Mouse (Mus musculus): ENCODE results near the gene Rtn2. TPM values are rescaled to one million over a fixed set of nuclear protein-coding genes. Genes with fewer than 3 reads are reported as not detected.

Gene Rtn2
- polyA plus RNA-seq, 1 experiment from 2014 or later, result 67.8 TPM

DNA sequence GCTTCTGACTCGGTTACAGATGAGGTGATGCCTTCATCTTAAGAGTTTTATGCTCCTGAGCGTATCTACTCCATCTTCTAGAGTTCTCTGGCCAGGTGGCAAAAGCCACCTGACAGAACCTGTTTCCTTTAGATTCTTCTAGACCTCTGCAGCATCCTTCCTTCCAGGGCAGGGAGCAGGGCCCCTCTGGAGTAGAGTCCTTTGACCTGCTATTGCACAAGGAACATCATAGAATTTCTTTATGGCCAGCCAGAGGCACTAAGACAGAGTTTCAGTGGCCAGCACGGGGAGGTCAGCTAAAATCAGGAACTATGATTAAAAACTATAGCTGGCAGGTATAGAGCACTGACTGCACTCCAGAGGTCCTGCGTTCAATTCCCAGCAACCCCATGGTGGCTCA lies 30.3 kb upstream of the Rtn2 start:
- WGBS, result 87% methylated on average over 4 of the region's 4 CpGs
- Histone ChIP-seq H3K27ac (no peak overlapping the region), H3K4me3 (no peak overlapping the region), H3K36me3 (peaks cover 31% of the 10 kb centered on the region), H3K4me1 (replicated peaks) (no peaks in the 10 kb centered on the region), H3K27me3 (ENCODE audit: insufficient read depth, poor library complexity, severe bottlenecking) (no peaks in the 10 kb centered on the region), H3K9me3 (0 out of 2 replicates have a peak, but pooled peaks cover 3% of the 10 kb centered on the region)
- no peak for DNase-seq (ENCODE audit: low spot score)

DNA sequence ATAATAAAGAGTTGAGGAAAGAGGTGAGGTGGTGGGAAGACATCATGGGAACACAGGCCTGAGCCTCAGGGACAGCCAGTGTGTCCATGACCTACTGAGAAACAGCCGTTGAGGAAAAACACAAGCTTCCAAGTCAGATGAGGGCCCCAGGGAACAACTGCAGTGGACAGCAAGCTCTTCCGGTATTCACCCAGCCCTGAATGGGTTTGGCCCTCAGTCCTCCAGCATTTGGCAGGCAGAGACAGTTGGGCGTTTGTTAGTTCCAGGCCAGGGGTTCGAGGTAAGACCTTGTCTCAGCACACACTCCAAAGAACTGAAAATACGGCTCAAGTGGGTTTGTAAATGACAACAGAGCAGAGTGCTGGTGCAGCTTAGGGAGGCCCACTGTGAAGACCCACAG lies 29.0 kb upstream of the Rtn2 start:
- Histone ChIP-seq H3K4me1 (replicated peaks) (peaks cover 4% of the 10 kb centered on the region; the same call in 1 of the 2 replicates), H3K27ac (no peak overlapping the region), H3K36me3 (peaks cover 38% of the 10 kb centered on the region), H3K27me3 (ENCODE audit: insufficient read depth, poor library complexity, severe bottlenecking) (no peaks in the 10 kb centered on the region), H3K4me3 (no peak overlapping the region), H3K9me3 (no peaks in the 10 kb centered on the region)
- 68% methylated on average over 5 of the region's 5 CpGs for WGBS
- DNase-seq (ENCODE audit: low spot score), result no peak

DNA sequence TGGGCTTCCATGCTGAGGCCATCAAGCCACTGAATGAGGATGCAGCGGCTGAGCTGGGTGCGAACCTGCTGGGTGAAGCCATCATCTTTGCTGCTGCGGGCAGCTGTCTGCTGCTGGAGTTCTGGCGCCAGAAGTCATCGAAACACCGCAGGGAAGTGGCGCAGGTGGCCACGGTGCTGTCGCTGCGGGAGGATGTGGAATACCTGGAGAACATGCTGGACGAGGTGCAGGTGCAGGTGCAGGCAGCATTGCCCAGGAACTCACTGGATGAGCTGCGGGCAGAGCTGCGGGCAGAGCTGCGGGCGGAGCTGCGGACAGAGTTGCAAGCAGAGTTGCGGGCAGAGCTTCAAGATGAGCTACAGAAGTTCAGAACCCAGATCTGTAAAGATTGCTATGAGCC lies 27.0 kb upstream of the Rtn2 start:
- H3K4me1 ChIP-seq (replicated peaks), result peaks cover 4% of the 10 kb centered on the region; the same call in 1 of the 2 replicates
- DNase-seq (ENCODE audit: low spot score), result no peak

DNA sequence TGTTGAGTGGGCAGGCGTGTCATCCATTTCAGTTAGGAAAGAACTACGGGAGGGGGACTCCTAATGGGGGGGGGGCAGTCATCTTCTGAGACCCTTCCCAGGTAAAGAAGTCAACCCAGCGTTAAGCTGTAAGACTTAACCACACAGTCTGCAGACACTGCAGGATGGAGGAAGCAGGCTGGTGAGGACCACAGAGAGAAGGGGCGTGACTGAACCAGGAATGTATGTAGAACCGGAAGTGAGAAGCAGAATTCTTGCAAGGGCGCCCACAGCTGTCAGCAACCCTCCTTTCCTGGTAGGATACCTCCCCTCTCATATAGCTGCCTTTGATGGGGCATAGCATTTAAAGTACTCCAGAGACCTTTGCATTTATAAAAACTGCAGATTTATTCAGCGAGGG lies 25.9 kb upstream of the Rtn2 start:
- peaks cover 4% of the 10 kb centered on the region; the same call in 1 of the 2 replicates for H3K4me1 ChIP-seq (replicated peaks)
- H3K36me3 ChIP-seq, result peaks cover 69% of the 10 kb centered on the region
- no peak for DNase-seq (ENCODE audit: low spot score)
- H3K27ac ChIP-seq, result no peak overlapping the region
- H3K27me3 ChIP-seq (ENCODE audit: insufficient read depth, poor library complexity, severe bottlenecking), result no peaks in the 10 kb centered on the region
- 85% methylated on average over 7 of the region's 7 CpGs for WGBS
- no peak overlapping the region for H3K4me3 ChIP-seq
- no peaks in the 10 kb centered on the region for H3K9me3 ChIP-seq

More for the DNA sequence above, 27.0 kb upstream of the Rtn2 start:
- Histone ChIP-seq H3K9me3 (no peaks in the 10 kb centered on the region), H3K27me3 (ENCODE audit: insufficient read depth, poor library complexity, severe bottlenecking) (no peaks in the 10 kb centered on the region), H3K27ac (no peak overlapping the region), H3K36me3 (peaks cover 58% of the 10 kb centered on the region), H3K4me3 (no peak overlapping the region)
- 82% methylated on average over 17 of the region's 17 CpGs for WGBS

DNA sequence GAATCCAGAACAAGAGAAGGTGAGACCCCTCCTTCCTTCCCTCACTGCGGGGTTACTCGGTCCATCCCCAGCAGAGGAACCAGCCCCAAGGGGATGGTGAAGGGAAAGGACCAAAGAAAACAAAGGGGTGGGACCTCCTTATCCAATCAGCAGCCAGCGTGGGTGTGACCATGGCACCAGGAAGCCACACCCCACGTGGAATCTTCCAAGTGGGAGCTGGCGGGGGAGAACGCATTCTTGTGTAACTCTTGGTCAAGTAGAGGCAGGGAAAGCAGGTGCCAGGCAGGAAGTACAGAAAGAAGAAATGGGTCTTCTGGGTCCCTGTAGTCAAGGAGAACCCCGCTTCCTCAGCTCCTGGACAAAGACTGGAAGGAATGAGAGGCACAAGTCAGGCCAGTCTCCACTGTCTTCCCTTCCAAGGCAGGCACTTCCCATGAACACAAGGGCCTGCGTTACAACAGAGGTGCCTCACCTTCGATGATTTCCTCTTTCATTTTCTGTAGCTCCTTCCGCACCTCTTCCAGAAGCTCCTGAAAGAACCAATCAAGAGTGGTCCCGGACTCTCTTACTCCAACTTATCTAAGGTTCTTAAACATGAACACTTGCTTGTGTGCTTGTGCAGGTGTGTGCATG lies 24.9 kb upstream of the Rtn2 start:
- H3K4me3 ChIP-seq, result no peak overlapping the region
- no peaks in the 10 kb centered on the region for H3K9me3 ChIP-seq
- H3K4me1 ChIP-seq (replicated peaks), result peaks cover 4% of the 10 kb centered on the region; the same call in 1 of the 2 replicates
- H3K27ac ChIP-seq, result no peak overlapping the region
- 38% methylated on average over 11 of the region's 11 CpGs for WGBS
- H3K36me3 ChIP-seq, result peaks cover 79% of the 10 kb centered on the region
- peak; percentile 58 for DNase-seq (ENCODE audit: low spot score)
- no peaks in the 10 kb centered on the region for H3K27me3 ChIP-seq (ENCODE audit: insufficient read depth, poor library complexity, severe bottlenecking)

DNA sequence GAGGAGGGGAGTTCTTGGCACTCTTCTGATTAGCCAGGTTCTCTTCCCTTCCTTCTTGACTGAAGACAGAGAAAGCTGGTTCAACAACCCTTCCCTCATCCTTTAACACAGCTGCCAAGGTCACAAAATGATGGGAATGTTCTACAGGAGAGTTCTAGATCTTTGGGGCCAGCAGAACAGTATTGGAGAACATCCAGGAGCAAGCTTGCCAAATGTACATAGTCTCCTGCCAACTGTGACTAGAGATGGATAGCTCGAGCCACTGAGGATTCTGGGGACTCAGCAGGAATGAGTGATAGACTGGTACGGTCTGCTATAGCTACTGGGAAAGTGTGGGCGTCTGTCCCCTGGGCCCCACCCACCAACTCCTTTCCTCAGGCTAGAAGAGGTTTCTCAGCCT lies 24.1 kb upstream of the Rtn2 start:
- 86% methylated on average over 3 of the region's 3 CpGs for WGBS

DNA sequence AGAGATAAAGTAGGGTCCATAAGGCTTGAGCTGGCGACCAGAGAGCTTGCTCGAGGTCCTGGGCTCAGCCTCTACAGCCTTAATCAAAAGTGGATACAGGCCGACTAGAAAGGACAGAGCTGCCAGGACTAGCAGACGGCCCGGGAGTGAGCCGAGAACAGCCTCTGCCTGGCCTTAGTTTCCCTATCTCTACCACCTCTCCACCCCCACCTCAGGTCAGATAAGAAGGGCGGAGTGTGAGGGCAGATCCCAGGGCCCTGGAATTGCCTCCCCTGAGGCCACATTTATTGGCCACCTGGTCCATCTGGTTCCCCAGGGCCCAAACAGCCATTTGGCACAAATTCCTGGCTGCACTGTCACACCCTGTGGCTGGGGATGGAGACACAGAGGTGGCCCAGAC lies 17.3 kb upstream of the Rtn2 start:
- peak overlapping the region; percentile 17; the same call in 1 of the 2 replicates for H3K27ac ChIP-seq
- H3K36me3 ChIP-seq, result peaks cover 77% of the 10 kb centered on the region
- no peak overlapping the region for H3K4me3 ChIP-seq
- H3K27me3 ChIP-seq (ENCODE audit: insufficient read depth, poor library complexity, severe bottlenecking), result no peaks in the 10 kb centered on the region
- 83% methylated on average over 7 of the region's 7 CpGs for WGBS
- H3K4me1 ChIP-seq (replicated peaks), result peaks cover 36% of the 10 kb centered on the region
- H3K9me3 ChIP-seq, result no peaks in the 10 kb centered on the region
- DNase-seq (ENCODE audit: low spot score), result no peak

More for the DNA sequence above, 24.1 kb upstream of the Rtn2 start:
- no peak for DNase-seq (ENCODE audit: low spot score)
- H3K4me1 ChIP-seq (replicated peaks), result peaks cover 4% of the 10 kb centered on the region; the same call in 1 of the 2 replicates
- no peak overlapping the region for H3K27ac ChIP-seq
- no peaks in the 10 kb centered on the region for H3K27me3 ChIP-seq (ENCODE audit: insufficient read depth, poor library complexity, severe bottlenecking)
- peaks cover 87% of the 10 kb centered on the region for H3K36me3 ChIP-seq
- no peak overlapping the region for H3K4me3 ChIP-seq
- no peaks in the 10 kb centered on the region for H3K9me3 ChIP-seq

DNA sequence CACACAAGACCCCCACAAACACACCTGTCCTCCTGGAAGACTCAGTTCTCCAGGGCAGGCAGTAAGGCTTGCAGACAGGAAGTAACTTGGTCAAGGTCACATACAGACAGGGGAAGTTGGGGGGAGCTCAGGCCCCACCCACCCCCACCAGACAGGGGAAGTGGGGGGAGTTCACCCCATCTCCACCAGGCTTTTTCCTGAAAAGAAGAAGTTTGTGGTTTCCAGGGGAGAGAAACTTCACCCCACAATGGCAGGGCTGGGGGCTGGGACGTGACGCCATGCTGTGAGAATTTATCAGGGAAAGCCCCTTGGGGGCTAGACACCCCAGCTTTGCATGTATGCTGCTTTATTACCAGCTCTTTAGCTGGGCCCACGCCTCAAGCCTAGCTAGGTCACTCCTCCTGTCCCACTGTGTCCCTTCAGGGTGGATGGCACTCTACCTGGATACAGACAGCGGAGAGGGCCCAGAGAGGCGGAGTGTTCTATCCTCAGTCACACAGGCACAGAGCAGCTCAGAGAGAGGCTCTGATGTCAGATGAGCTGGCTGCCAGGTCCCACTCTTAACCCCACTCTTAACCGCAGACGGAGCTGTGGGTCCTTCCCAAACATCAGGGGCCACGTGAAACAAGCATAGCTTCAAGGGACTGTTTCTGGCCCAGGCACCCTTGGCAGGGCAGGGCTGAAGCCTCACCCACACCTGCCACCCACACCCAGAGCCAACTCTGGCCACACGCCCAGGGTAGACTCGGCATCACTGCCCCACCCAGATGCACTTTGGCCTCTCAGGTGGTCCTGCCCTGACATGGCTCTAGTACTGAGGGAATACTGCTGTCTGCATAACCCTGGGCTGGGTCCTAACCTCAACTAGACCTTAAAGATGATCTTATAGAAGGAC lies 16.2 kb upstream of the Rtn2 start:
- Histone ChIP-seq H3K9me3 (no peaks in the 10 kb centered on the region), H3K27me3 (ENCODE audit: insufficient read depth, poor library complexity, severe bottlenecking) (no peaks in the 10 kb centered on the region), H3K4me1 (replicated peaks) (peaks cover 46% of the 10 kb centered on the region), H3K27ac (peak overlapping the region; percentile 12; the same call in 1 of the 2 replicates), H3K36me3 (peaks cover 66% of the 10 kb centered on the region), H3K4me3 (no peak overlapping the region)
- WGBS, result 86% methylated on average over 10 of the region's 10 CpGs
- DNase-seq (ENCODE audit: low spot score), result no peak

DNA sequence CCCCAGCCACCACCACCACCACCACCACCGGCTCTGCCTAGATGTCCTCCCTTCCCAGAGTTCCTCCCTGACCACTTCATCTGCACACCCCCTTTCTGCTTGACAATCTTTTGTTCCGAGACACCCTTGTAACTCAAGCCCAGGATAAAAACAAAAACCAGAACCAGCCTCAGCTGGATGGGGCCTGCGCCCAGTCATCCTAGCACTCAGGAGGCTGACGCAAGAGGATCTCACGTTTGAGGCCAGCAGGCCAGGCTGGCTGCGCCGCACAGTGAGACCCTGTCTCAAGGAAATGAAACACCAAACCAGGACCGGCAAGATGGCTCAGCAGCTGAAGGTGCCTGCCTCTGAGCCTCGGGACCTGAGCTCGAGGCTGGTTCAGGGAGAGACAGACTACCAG lies 15.4 kb upstream of the Rtn2 start:
- Histone ChIP-seq H3K27me3 (ENCODE audit: insufficient read depth, poor library complexity, severe bottlenecking) (no peaks in the 10 kb centered on the region), H3K27ac (no peak overlapping the region), H3K9me3 (no peaks in the 10 kb centered on the region), H3K36me3 (peaks cover 58% of the 10 kb centered on the region), H3K4me3 (0 out of 2 replicates have a peak overlapping the region, but pooled peaks have one; percentile 2), H3K4me1 (replicated peaks) (peaks cover 47% of the 10 kb centered on the region)
- 75% methylated on average over 10 of the region's 10 CpGs for WGBS
- DNase-seq (ENCODE audit: low spot score), result no peak

DNA sequence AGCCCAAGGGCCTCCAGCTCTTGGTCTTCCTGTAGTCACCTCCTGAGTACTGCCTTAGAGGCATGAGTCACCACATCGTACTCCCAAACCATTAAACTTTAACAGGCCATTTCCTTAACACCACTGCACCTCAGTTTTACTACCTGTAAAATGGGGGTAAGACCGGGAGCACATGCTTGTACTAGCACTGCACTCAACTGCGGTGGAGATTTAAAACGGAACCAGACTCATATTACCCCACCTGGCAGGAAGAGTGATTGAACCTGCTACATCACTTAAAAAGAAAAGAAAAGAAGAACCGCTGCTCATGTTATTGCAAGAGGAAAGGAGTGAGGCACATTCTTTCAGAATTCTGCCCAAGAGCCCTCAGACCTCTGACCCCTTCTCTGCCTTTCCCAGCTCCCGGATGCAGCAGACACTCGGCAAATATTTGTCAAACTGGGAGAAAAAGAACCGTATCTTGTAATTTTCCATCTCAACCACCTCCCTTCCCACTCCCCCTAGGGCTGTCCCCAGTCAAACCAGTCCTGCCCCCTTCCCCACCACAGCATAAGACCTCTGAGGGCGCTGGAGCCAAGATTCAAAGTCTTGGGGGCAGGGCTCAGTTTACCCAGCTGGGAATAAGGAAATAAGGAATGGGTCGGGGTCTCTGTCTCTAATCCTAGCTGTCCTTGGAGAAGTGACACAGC lies 13.3 kb upstream of the Rtn2 start:
- DNase-seq (ENCODE audit: low spot score), result peak; percentile 15

DNA sequence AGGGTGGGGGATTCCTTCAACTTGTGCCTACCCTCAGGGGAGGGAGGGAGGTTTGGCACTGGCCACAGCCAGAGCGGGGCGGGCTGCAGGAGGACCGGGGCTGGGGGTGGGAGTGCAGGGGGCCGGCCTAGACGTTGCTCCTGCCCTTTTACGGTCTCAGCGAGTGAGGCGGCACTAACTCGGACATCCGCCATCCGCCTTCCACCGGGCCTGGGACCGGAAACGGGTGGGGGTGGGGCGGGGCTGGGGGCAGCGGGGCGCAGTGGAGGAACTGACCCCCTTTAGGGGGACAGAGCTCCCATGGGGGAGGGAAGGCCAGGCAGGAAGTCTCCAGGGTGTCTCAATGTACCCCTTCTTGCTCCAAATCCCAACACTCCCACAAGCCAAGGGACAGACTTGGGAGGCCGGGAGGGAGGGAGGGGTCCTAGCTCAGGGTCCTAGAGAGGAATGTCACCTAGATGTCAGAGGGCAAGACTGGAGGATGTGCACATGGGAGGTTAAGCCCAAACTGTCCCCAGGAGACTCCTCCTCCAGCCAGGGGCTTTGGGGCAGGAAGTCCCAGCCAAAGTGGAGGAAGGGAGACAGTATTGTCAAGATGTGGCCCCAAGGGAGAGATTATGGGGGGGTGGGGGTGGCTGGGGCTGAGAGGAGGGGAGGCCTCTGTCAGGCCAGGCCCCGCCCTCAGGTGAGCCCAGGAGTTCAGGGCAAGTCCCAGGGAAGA lies 12.5 kb upstream of the Rtn2 start:
- 2% methylated on average over 19 of the region's 19 CpGs for WGBS
- H3K4me1 ChIP-seq (replicated peaks), result peaks cover 53% of the 10 kb centered on the region

More for the DNA sequence above, 13.3 kb upstream of the Rtn2 start:
- no peaks in the 10 kb centered on the region for H3K9me3 ChIP-seq
- no peaks in the 10 kb centered on the region for H3K27me3 ChIP-seq (ENCODE audit: insufficient read depth, poor library complexity, severe bottlenecking)
- peak overlapping the region; percentile 99 for H3K4me3 ChIP-seq
- H3K4me1 ChIP-seq (replicated peaks), result peaks cover 53% of the 10 kb centered on the region
- peak overlapping the region; percentile 95 for H3K27ac ChIP-seq
- 50% methylated on average over 10 of the region's 10 CpGs for WGBS
- peaks cover 37% of the 10 kb centered on the region for H3K36me3 ChIP-seq

More for the DNA sequence above, 12.5 kb upstream of the Rtn2 start:
- Histone ChIP-seq H3K9me3 (no peaks in the 10 kb centered on the region), H3K36me3 (peaks cover 29% of the 10 kb centered on the region), H3K27ac (peak overlapping the region; percentile 95), H3K4me3 (peak overlapping the region; percentile 99), H3K27me3 (ENCODE audit: insufficient read depth, poor library complexity, severe bottlenecking) (no peaks in the 10 kb centered on the region)
- peak; percentile 74 for DNase-seq (ENCODE audit: low spot score)
